Mouse (Mus musculus) intestine, postnatal 0 days (tissue): ENCODE data around the gene Adam4. TPM values are rescaled to one million over a fixed set of nuclear protein-coding genes. Genes with fewer than 3 reads are reported as not detected.
"Not testable (repeated sequence)": the region's sequence is repeated elsewhere in the genome, so short reads cannot be mapped to it uniquely, and the experiment has no call there.

Experiments
- ATAC-seq: fragments of 200-750 bp; cut with Nextera tagmentation; 2 replicates; pipeline ENCODE4 v1.8.0; 2017; ENCODE audit warnings: mild to moderate bottlenecking, moderate TSS enrichment, moderate library complexity
- H3K27ac ChIP-seq: fragments of 300-500 bp; sonication (generic); 2 replicates; pipeline ENCODE4 v1.5.1; 2014; ENCODE audit warnings: mild to moderate bottlenecking, low read depth, low read length, moderate library complexity
- H3K27me3 ChIP-seq: fragments of 300-500 bp; sonication (generic); replicated peaks from 2 replicates; pipeline ENCODE4 v1.6.1; 2014; ENCODE audit warnings: low read length, mixed read lengths; ENCODE audit not compliant: control insufficient read depth, insufficient read depth
- H3K36me3 ChIP-seq: fragments of 300-500 bp; sonication (generic); 2 replicates; pipeline ENCODE4 v1.6.1; 2014; ENCODE audit warnings: mild to moderate bottlenecking, moderate library complexity; ENCODE audit not compliant: control insufficient read depth, insufficient read depth
- H3K4me1 ChIP-seq: fragments of 300-500 bp; sonication (generic); replicated peaks from 2 replicates; pipeline ENCODE4 v1.6.1; 2014; ENCODE audit warnings: antibody characterized with exemption, low read length, mixed read lengths; ENCODE audit not compliant: control insufficient read depth, insufficient read depth
- H3K4me2 ChIP-seq: fragments of 300-500 bp; sonication (generic); replicated peaks from 2 replicates; pipeline ENCODE4 v1.6.1; 2014; ENCODE audit warnings: low read depth, mild to moderate bottlenecking, moderate library complexity
- H3K4me3 ChIP-seq: fragments of 300-500 bp; sonication (generic); 2 replicates; pipeline ENCODE4 v1.5.1; 2014; ENCODE audit warnings: low read depth, low read length
- H3K9ac ChIP-seq: fragments of 300-500 bp; sonication (generic); 2 replicates; pipeline ENCODE4 v1.6.1; 2014; ENCODE audit warnings: mild to moderate bottlenecking, low read depth, low read length
- H3K9me3 ChIP-seq: fragments of 300-500 bp; sonication (generic); 2 replicates; pipeline ENCODE4 v1.6.1; 2016; ENCODE audit warnings: mixed run types; ENCODE audit not compliant: control insufficient read depth
- CTCF ChIP-seq: sonication (generic); IDR thresholded peaks from 2 replicates; pipeline ENCODE4 v1.5.1; 2016; ENCODE audit warnings: low read depth, mild to moderate bottlenecking, control low read depth, antibody characterized with exemption, moderate library complexity
- WGBS: fragments of 180-500 bp; shearing (Covaris S2); extraction: QIAGEN DNeasy Blood & Tissue Kit; methylation state at CpG from one replicate; pipeline ENCODE4 v1.1.7; 2014; 5-methylcytosine and 5-hydroxymethylcytosine counted together
- polyA plus RNA-seq: library from polyadenylated mRNA; unstranded; fragments of >200 nt; fragmentation: Nextera tagmentation; extraction: Ambion mirVana; gene quantifications from 2 replicates; pipeline ENCODE4 v1.2.1, GENCODE M21; 2015

Adam4 gene
- 0.43 and 0.61 TPM in 2 replicates for polyA plus RNA-seq

DNA sequence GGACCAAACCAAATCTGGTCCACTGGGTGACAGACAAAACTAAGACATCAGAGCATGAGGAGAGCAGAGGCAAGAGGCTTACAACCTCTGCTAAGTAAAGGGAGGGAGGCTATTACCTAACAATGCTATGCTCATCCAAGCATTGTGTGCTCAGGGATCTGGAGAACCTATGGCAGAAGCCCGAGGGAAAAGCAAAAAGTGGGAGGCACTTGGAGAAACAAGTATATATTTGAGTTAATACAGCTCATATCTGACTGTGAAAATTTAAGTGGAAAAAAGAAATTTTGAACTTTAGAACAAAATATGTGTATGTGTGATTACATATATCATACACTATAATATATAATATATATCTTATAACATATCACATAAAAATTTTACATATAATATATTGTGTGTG lies at the start of gene Adam4:
Gene Adam4, minus strand, starts transcription at position 101 of the 400 bp plus-strand sequence.
- no peak within 1 kb of the TSS for H3K4me2 ChIP-seq
- peaks cover 8% of the 10 kb centered on the region; the same call in 1 of the 2 replicates for H3K36me3 ChIP-seq
- no peak for TF ChIP-seq CTCF
- peaks cover 18% of the 10 kb centered on the region for H3K9me3 ChIP-seq
- no peak within 1 kb of the TSS for H3K9ac ChIP-seq
- no peak within 1 kb of the TSS for H3K4me3 ChIP-seq
- no peaks in the 10 kb centered on the region for H3K27me3 ChIP-seq
- ATAC-seq: no peak
- no peak within 1 kb of the TSS for H3K27ac ChIP-seq
- no peaks in the 10 kb centered on the region for H3K4me1 ChIP-seq
- 92% methylated on average over 1 of the region's 1 CpGs for WGBS

DNA sequence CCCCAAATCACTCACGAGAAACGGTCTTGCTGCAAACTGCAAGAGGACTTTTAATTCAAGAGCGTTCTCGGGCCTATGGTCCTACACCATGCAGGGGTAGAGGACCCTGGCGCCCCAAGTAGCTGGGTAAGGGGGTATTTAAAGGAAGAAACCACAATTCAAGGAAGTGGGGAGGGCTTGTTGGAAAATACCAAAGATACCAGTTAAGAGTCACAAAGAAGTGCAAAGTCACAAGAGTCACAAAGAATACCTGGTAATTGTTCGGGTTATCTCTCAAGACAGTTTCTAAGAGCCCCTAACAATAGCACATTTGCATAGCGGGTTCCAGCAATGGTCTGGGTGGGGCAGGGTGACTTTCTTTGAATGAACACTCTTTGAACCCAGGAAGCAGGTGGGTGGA lies 37.3 kb upstream of the Adam4 start:
- H3K36me3 ChIP-seq, H3K9me3 ChIP-seq, ATAC-seq, H3K9ac ChIP-seq, H3K27me3 ChIP-seq, H3K4me1 ChIP-seq, H3K4me3 ChIP-seq, H3K4me2 ChIP-seq, H3K27ac ChIP-seq: not testable (repeated sequence)
- 94% methylated on average over 7 of the region's 7 CpGs for WGBS

DNA sequence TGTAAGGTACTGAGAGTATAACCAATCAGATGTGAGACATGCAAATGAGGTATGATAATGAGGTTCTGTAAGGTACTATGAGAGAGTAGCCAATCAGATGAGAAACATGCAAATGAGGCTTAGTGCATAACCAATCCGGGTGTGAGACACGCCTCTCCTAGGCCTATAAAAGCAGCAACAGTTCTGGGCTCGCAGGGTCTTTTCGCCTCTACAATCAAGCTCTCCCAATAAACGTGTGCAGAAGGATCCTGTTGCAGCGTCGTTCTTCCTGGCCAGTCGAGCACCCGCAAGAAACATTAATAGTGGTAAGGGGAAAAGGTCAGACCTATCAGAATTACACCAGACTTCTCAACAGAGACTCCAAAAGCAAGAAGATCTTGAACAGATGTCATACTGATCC lies 17.2 kb upstream of the Adam4 start:
- not testable (repeated sequence) for H3K36me3 ChIP-seq, H3K4me1 ChIP-seq, H3K27me3 ChIP-seq, H3K27ac ChIP-seq, H3K4me3 ChIP-seq, ATAC-seq, H3K4me2 ChIP-seq, H3K9ac ChIP-seq, H3K9me3 ChIP-seq
- WGBS: 93% methylated on average over 9 of the region's 9 CpGs

- H3K27ac ChIP-seq, H3K9me3 ChIP-seq, H3K4me1 ChIP-seq, H3K4me2 ChIP-seq, H3K27me3 ChIP-seq, H3K9ac ChIP-seq, H3K36me3 ChIP-seq, H3K4me3 ChIP-seq: not testable (repeated sequence)
- WGBS: 39% methylated on average over 2 of the region's 2 CpGs
- peak; percentile 91 for ATAC-seq
These were observed 13.0 kb upstream of the Adam4 start for GRCm38 (mm10) chr12:81434778-81435177.

DNA sequence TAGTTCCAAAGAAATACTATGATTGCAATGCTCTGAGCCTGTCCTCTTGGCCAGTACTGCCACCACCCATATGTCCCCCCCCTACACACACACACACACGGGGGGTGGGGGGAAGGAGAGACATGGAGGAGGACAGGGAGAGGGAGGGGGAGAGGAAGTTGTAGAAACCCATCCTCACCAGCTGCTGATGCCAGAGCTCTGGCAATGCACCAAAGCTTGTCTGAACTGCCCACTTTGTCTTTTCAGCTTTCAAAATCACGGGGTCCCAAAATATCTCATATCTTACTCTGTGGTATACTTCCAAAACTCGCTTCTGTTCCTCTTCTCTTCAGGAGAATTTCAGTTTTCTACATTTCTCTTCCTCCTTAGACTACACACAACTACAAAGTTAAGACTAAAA lies 8.5 kb downstream of the Adam4 start:
- H3K4me2 ChIP-seq: no peak overlapping the region
- H3K9me3 ChIP-seq: no peaks in the 10 kb centered on the region
- no peaks in the 10 kb centered on the region for H3K36me3 ChIP-seq
- no peak for TF ChIP-seq CTCF
- H3K9ac ChIP-seq: no peak overlapping the region
- no peaks in the 10 kb centered on the region for H3K27me3 ChIP-seq
- H3K4me3 ChIP-seq: no peak overlapping the region
- no peaks in the 10 kb centered on the region for H3K4me1 ChIP-seq
- 70% methylated on average over 3 of the region's 3 CpGs for WGBS
- ATAC-seq: no peak
- H3K27ac ChIP-seq: no peak overlapping the region

- no peak overlapping the region for H3K27ac ChIP-seq
- H3K4me1 ChIP-seq: no peaks in the 10 kb centered on the region
- no peak for TF ChIP-seq CTCF
- no peaks in the 10 kb centered on the region for H3K36me3 ChIP-seq
- no peaks in the 10 kb centered on the region for H3K27me3 ChIP-seq
- H3K9me3 ChIP-seq: no peaks in the 10 kb centered on the region
- H3K4me3 ChIP-seq: no peak overlapping the region
- no peak overlapping the region for H3K9ac ChIP-seq
- no peak for ATAC-seq
- 72% methylated on average over 3 of the region's 3 CpGs for WGBS
- H3K4me2 ChIP-seq: no peak overlapping the region
These were observed 12.8 kb downstream of the Adam4 start for GRCm38 (mm10) chr12:81408966-81409365.

DNA sequence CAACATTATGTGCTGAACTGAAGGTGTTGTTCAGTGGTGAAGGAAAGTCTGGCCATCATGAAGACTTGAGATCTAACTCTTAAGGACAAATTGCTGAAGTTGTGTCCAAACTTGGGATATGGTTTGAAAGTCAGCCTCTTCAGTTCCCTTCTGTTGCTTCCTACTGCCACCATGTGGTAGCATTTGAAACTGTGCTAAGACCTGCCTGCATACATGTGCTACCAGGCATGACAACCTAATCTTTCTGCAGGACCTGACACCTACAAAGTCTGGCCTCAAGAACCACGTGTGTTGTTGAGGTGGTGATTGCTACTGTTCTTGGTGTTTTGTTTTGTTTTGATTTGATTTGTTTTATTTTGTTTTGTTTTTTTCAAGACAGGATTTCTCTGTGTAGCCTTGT lies 19.6 kb downstream of the Adam4 start:
- Histone ChIP-seq H3K4me3 (no peak overlapping the region), H3K4me2 (no peak overlapping the region), H3K4me1 (no peaks in the 10 kb centered on the region), H3K27me3 (no peaks in the 10 kb centered on the region), H3K36me3 (no peaks in the 10 kb centered on the region), H3K27ac (no peak overlapping the region), H3K9me3 (no peaks in the 10 kb centered on the region), H3K9ac (no peak overlapping the region)
- ATAC-seq: no peak
- WGBS: 20% methylated on average over 1 of the region's 1 CpGs
- peak; percentile 94 for TF ChIP-seq CTCF

- H3K4me1 ChIP-seq, H3K36me3 ChIP-seq, H3K27ac ChIP-seq, H3K27me3 ChIP-seq, H3K4me3 ChIP-seq, H3K9ac ChIP-seq, H3K9me3 ChIP-seq, ATAC-seq, H3K4me2 ChIP-seq: not testable (repeated sequence)
- 84% methylated on average over 1 of the region's 1 CpGs for WGBS
These were observed 42.4 kb downstream of the Adam4 start, which contains the start of gene Gm4787 for GRCm38 (mm10) chr12:81379364-81379763. TSS of gene Gm4787 (minus strand) at chr12:81379464.
